Mouse (Mus musculus): ENCODE results near the gene Lca5l.

The Lca5l gene

DNA sequence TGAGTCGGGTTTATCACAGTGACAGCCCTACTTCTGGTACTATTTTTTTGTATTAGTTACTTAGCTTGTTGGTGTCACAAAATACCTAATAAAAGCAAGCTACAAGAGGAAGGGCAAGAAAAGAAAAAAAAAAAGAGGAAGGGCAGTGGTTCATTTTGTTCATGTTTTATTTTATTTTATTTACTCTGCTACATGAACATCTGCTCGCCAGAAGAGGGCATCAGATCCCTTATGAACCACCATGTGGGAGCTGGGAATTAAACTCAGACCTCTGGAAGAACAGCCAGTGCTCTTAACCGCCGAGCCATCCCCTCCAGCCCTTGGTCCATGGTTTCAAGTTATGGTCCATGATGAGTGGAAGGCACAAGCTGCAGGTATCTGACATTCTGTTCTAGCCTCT lies 77.3 kb downstream of the Lca5l start:
- DNase-seq (ENCODE audit: low spot score in 2 of 2), result no peak

DNA sequence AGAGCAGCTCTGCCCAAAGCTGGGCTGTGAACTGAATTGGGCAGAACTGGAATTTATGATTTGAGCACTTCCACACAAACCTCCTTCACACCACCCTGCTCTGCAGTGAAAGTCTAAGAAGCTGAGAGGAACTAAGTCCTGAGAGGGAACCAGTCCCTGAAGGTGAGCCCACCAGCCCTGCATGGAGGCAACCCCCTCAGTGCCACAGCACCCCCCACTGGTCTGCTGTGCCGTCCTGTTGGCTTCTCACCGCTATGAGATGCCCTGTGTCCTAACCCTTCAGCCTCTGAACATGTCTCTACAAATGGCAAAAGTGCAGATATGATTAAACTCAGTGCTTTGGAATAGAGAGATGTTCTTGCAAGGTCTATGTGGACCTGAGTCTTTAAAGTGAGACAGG lies 79.3 kb downstream of the Lca5l start:
- DNase-seq (ENCODE audit: low spot score in 2 of 2), result no peak

DNA sequence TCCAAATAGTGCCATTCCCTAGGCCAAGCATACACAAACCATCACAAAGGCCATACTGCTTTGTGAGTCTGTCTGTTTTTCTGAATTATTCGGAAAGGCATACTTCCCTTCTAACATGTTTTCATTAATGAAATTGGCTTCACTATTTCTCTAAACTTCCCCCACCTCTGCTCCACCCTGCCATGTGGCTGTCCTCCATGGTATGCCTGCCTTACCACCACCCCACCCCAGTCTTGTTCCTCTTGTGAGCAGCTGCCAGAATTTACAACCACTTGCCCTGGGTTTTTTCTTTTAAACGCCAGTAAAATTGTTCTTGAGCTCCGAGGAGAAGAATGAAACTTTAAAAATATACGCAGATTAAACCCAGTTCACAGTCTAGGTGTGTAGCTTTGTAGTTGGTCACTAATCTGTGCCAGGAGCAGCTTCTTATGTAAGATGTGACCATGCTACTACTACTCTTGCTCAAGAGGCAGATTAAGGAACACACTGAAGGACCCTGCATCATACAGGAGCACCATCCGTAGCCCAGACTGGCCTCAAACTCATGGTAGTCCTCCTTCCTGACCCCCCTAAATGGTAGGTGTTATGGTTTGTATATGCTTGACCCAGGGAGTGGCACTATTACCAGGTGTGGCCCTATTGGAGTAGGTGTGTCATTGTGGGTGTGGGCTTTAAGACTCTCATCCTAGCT lies 81.3 kb downstream of the Lca5l start:
- no peak for DNase-seq (ENCODE audit: low spot score in 2 of 2)

DNA sequence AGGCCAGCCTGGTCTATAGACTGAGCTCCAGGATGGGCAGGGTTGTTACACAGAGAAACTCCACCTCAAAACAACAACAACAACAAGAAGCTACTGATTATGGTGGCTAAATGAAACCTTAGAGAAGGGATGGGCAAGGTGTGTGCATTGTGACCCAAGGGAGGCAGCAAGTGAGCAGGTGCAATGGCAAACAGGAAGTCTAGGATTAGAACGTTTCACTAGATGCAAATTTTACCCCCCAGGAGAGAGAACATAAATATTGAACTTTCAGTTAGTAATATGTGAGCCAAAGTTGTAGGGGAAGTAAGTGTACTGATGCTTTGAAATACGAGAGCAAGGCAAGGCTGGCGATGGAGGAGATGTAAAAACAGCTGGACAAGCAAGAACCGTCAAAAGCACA lies 82.4 kb downstream of the Lca5l start:
- DNase-seq (ENCODE audit: low spot score in 2 of 2), result no peak

All from frontal cortex, postnatal 36 days (tissue).